Mouse (Mus musculus) heart, embryonic 15.5 days (tissue): Measurements from ENCODE around the gene Fbxl14. TPM values are rescaled to one million over a fixed set of nuclear protein-coding genes. Genes with fewer than 3 reads are reported as not detected.

Experiments used
- ATAC-seq: fragments of 200-750 bp; cut with Nextera tagmentation; replicated peaks from 2 replicates; pipeline ENCODE4 v1.8.0; 2017; ENCODE audit warnings: low read depth, moderate TSS enrichment; ENCODE audit not compliant: insufficient number of reproducible peaks, insufficient read depth, low FRiP score
- H3K27ac ChIP-seq: fragments of 300-500 bp; sonication (generic); 2 replicates; pipeline ENCODE4 v1.5.1; 2015; ENCODE audit warnings: mild to moderate bottlenecking, inconsistent platforms
- H3K27me3 ChIP-seq: fragments of 300-500 bp; sonication (generic); 2 replicates; pipeline ENCODE4 v1.6.1; 2015; ENCODE audit warnings: inconsistent platforms
- H3K36me3 ChIP-seq: fragments of 300-500 bp; sonication (generic); 2 replicates; pipeline ENCODE4 v1.6.1; 2015; ENCODE audit warnings: mild to moderate bottlenecking, inconsistent platforms
- H3K4me1 ChIP-seq: fragments of 300-500 bp; sonication (generic); replicated peaks from 2 replicates; pipeline ENCODE4 v1.6.1; 2015; ENCODE audit warnings: inconsistent platforms
- H3K4me2 ChIP-seq: fragments of 300-500 bp; sonication (generic); 2 replicates; pipeline ENCODE4 v1.6.1; 2015; ENCODE audit warnings: inconsistent platforms, mild to moderate bottlenecking, moderate library complexity
- H3K4me3 ChIP-seq: fragments of 300-500 bp; sonication (generic); 2 replicates; pipeline ENCODE4 v1.5.1; 2015; ENCODE audit warnings: mild to moderate bottlenecking, inconsistent platforms
- H3K9ac ChIP-seq: fragments of 300-500 bp; sonication (generic); 2 replicates; pipeline ENCODE4 v1.6.1; 2015; ENCODE audit warnings: mild to moderate bottlenecking, inconsistent platforms
- H3K9me3 ChIP-seq: fragments of 300-500 bp; sonication (generic); replicated peaks from 2 replicates; pipeline ENCODE4 v1.6.1; 2016; ENCODE audit warnings: inconsistent platforms
- WGBS: fragments of 180-500 bp; shearing (Covaris S2); methylation state at CpG from one replicate; pipeline ENCODE4 v1.1.7; 2015; ENCODE audit warnings: mixed read lengths; 5-methylcytosine and 5-hydroxymethylcytosine counted together
- polyA plus RNA-seq: library from polyadenylated mRNA; unstranded; fragments of >200 nt; fragmentation: Nextera tagmentation; extraction: Ambion mirVana; gene quantifications from 2 replicates; pipeline ENCODE4 v1.2.1, GENCODE M21; 2015

Gene Fbxl14
- polyA plus RNA-seq, 1 experiment from 2014 or later: 2.7 TPM

GRCm38 (mm10) chr6:119504756-119505155 lies 25.3 kb downstream of the Fbxl14 start:
- no peaks in the 10 kb centered on the region for H3K36me3 ChIP-seq
- H3K4me1 ChIP-seq: peaks cover 25% of the 10 kb centered on the region
- no peak overlapping the region for H3K4me2 ChIP-seq
- no peak overlapping the region for H3K4me3 ChIP-seq
- H3K27ac ChIP-seq: no peak overlapping the region
- H3K27me3 ChIP-seq: no peaks in the 10 kb centered on the region
- no peak; the same call in 1 of the 2 replicates for ATAC-seq
- no peaks in the 10 kb centered on the region for H3K9me3 ChIP-seq
- H3K9ac ChIP-seq: no peak overlapping the region
- WGBS: 62% methylated on average over 8 of the region's 8 CpGs

- no peaks in the 10 kb centered on the region for H3K9me3 ChIP-seq
- H3K36me3 ChIP-seq: no peaks in the 10 kb centered on the region
- no peaks in the 10 kb centered on the region for H3K27me3 ChIP-seq
- H3K4me2 ChIP-seq: no peak overlapping the region
- 65% methylated on average over 9 of the region's 9 CpGs for WGBS
- peaks cover 25% of the 10 kb centered on the region for H3K4me1 ChIP-seq
- no peak overlapping the region for H3K4me3 ChIP-seq
- no peak for ATAC-seq
- H3K9ac ChIP-seq: no peak overlapping the region
- no peak overlapping the region for H3K27ac ChIP-seq
Observed at GRCm38 (mm10) chr6:119505525-119506225, 26.2 kb downstream of the Fbxl14 start.

DNA sequence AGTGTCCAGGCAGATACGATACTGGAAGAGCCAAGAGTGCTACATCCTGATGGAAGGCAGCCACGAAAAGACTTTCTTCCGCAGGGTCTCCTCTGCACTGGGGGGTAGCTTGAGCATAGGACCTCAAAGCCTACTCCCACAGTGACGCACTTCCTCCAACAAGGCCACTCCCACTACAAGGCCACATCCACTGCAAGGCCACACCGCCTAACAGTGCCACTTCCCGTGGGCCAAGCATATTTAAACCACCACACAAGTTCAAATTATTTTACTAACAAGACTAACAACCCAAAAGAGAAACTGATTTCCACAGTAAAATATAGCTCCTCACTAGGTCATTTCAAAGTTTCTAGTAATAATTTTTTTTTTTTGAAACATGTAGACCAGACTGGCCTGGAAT lies 28.8 kb downstream of the Fbxl14 start:
- Histone ChIP-seq H3K4me2 (no peak overlapping the region), H3K9me3 (no peaks in the 10 kb centered on the region), H3K4me1 (peaks cover 20% of the 10 kb centered on the region), H3K27ac (peak overlapping the region; percentile 75), H3K27me3 (no peaks in the 10 kb centered on the region), H3K36me3 (no peaks in the 10 kb centered on the region), H3K4me3 (no peak overlapping the region), H3K9ac (no peak overlapping the region)
- WGBS: 93% methylated on average over 6 of the region's 6 CpGs
- no peak for ATAC-seq

DNA sequence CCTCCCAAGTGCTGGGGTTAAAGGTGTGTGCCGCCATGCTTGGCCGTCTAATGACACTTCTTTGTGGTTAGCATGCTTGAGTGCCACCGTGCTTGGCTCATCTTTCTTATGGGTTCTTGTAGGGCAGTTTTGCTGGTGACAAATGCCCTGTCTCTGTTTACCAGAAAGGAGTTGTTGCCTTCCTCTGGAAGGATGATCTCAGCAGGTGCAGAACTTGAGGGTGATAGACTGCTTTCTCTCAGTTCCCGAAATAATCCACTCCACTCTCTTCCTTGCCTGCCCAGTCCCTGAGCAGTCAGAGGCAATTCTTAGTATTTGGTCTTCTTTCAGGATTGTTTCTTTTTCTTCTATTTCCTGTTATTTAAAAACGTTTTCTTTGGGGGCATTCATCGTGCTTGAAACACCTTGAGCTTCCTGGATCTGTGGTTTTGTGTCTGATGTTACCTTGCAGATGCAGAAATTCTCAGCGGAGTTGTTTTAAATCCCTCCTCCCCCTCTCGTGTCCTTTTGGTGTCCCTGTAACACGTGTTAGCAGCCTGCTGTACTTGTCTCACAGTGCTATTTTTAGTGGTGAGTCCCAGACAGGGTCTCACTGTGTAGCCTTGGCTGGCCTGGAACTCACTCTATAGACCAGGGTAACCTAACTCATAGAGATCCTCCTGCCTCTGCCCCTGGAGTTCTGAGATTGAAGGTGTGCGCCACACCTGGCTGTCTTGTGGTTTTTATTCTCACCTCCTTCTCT lies 29.3 kb downstream of the Fbxl14 start:
- H3K4me3 ChIP-seq: no peak overlapping the region
- peak; percentile 85 for ATAC-seq
- WGBS: 51% methylated on average over 10 of the region's 10 CpGs
- H3K27me3 ChIP-seq: no peaks in the 10 kb centered on the region
- no peaks in the 10 kb centered on the region for H3K9me3 ChIP-seq
- no peaks in the 10 kb centered on the region for H3K36me3 ChIP-seq
- peak overlapping the region; percentile 75 for H3K27ac ChIP-seq
- no peak overlapping the region; the same call in 1 of the 2 replicates for H3K4me2 ChIP-seq
- H3K4me1 ChIP-seq: peaks cover 25% of the 10 kb centered on the region
- no peak overlapping the region for H3K9ac ChIP-seq

GRCm38 (mm10) chr6:119509437-119510037 lies 30.1 kb downstream of the Fbxl14 start:
- 81% methylated on average over 13 of the region's 13 CpGs for WGBS
- H3K4me1 ChIP-seq: peaks cover 33% of the 10 kb centered on the region
- peak overlapping the region; percentile 75 for H3K27ac ChIP-seq
- H3K27me3 ChIP-seq: no peaks in the 10 kb centered on the region
- ATAC-seq: no peak
- no peak overlapping the region for H3K4me2 ChIP-seq
- H3K9ac ChIP-seq: no peak overlapping the region
- H3K36me3 ChIP-seq: no peaks in the 10 kb centered on the region
- no peak overlapping the region for H3K4me3 ChIP-seq
- no peaks in the 10 kb centered on the region for H3K9me3 ChIP-seq

DNA sequence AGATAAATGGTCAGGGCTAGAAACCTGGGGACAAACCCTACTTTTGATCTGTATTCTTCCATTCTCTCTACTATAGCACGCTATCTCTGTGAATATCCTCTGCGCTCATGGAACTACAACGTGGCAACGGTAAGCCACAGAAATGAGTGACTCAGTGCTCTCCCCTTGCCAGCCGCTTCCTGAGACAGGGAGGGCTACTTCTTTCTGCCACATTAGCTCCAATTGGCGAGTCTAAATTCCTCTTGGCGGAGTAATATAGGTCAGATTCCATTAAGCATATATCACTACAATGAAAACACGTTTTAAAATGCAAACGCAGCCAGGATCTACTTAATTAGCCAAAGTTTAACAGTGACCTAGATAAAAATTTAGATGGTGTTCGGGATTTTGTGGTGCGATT lies 33.2 kb downstream of the Fbxl14 start:
- no peak overlapping the region for H3K4me2 ChIP-seq

GRCm38 (mm10) chr6:119513452-119513851 lies 34.0 kb downstream of the Fbxl14 start:
- H3K4me3 ChIP-seq: no peak overlapping the region
- no peak overlapping the region for H3K27ac ChIP-seq
- H3K27me3 ChIP-seq: no peaks in the 10 kb centered on the region
- ATAC-seq: no peak
- H3K4me1 ChIP-seq: peaks cover 30% of the 10 kb centered on the region
- no peak overlapping the region for H3K9ac ChIP-seq
- H3K4me2 ChIP-seq: no peak overlapping the region
- no peaks in the 10 kb centered on the region for H3K9me3 ChIP-seq
- WGBS: 79% methylated on average over 5 of the region's 5 CpGs
- H3K36me3 ChIP-seq: no peaks in the 10 kb centered on the region

More for the DNA sequence above, 33.2 kb downstream of the Fbxl14 start:
- Histone ChIP-seq H3K9me3 (no peaks in the 10 kb centered on the region), H3K27me3 (no peaks in the 10 kb centered on the region), H3K27ac (no peak overlapping the region), H3K4me3 (no peak overlapping the region), H3K36me3 (no peaks in the 10 kb centered on the region), H3K9ac (no peak overlapping the region), H3K4me1 (peaks cover 35% of the 10 kb centered on the region)
- 84% methylated on average over 11 of the region's 11 CpGs for WGBS
- ATAC-seq: no peak

DNA sequence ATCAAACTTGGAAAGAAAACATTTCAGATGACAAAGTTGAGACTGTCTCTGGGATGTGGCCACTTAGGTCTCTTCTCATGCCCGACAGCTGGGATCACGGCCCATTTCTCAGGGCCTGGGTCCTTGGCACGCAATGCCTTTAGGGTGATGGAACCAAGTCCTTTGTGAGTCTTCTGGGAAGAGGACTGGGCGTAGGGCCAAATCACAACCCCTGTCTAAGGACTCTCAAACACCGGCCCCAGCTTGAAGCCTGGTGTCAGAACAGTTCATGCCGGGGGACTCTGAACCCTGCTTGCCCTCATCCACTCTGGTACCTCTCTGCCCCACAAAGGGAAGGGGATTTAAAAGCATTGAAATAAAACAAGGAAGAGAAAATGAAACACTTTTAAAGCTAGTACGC lies 34.6 kb downstream of the Fbxl14 start:
- peaks cover 25% of the 10 kb centered on the region for H3K4me1 ChIP-seq
- no peaks in the 10 kb centered on the region for H3K9me3 ChIP-seq
- H3K4me2 ChIP-seq: no peak overlapping the region
- ATAC-seq: peak; percentile 69
- no peak overlapping the region for H3K4me3 ChIP-seq
- H3K9ac ChIP-seq: no peak overlapping the region; the same call in 1 of the 2 replicates
- no peaks in the 10 kb centered on the region for H3K36me3 ChIP-seq
- no peaks in the 10 kb centered on the region for H3K27me3 ChIP-seq
- H3K27ac ChIP-seq: no peak overlapping the region; the same call in 1 of the 2 replicates
- 49% methylated on average over 7 of the region's 7 CpGs for WGBS

GRCm38 (mm10) chr6:119520731-119521130 lies 41.3 kb downstream of the Fbxl14 start:
- H3K36me3 ChIP-seq: no peaks in the 10 kb centered on the region
- 32% methylated on average over 9 of the region's 9 CpGs for WGBS
- H3K9ac ChIP-seq: no peak overlapping the region
- no peaks in the 10 kb centered on the region for H3K27me3 ChIP-seq
- ATAC-seq: no peak
- H3K27ac ChIP-seq: peak overlapping the region; percentile 54
- H3K4me3 ChIP-seq: no peak overlapping the region
- H3K9me3 ChIP-seq: no peaks in the 10 kb centered on the region
- peak overlapping the region; percentile 4; the same call in 1 of the 2 replicates for H3K4me2 ChIP-seq
- peaks cover 26% of the 10 kb centered on the region for H3K4me1 ChIP-seq

DNA sequence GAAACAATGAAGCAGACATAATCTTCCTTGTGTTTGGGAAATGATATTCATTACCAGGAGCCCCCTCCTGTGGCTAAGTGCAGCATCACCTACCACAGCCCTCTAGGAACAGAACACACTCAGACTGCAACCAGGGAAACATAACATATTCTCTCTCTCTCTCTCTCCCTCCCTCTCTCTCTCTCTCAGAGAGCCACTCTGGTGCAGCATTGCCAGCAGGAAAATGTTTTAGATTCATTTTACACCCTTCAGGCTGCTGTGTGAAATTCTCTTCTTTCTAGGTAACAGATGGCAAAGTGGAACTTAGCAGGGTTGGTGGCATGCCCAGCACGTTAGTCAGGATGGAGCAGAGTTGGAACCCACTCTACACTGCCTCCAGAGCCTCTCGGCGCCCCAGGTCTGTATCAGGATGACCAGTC lies 42.0 kb downstream of the Fbxl14 start:
- H3K27ac ChIP-seq: no peak overlapping the region
- H3K9ac ChIP-seq: no peak overlapping the region
- H3K4me2 ChIP-seq: no peak overlapping the region
- ATAC-seq: no peak
- no peak overlapping the region for H3K4me3 ChIP-seq
- no peaks in the 10 kb centered on the region for H3K36me3 ChIP-seq
- no peaks in the 10 kb centered on the region for H3K9me3 ChIP-seq
- no peaks in the 10 kb centered on the region for H3K27me3 ChIP-seq
- WGBS: 64% methylated on average over 3 of the region's 3 CpGs
- peaks cover 32% of the 10 kb centered on the region for H3K4me1 ChIP-seq

- Histone ChIP-seq H3K4me1 (peaks cover 35% of the 10 kb centered on the region), H3K27ac (no peak overlapping the region), H3K4me2 (no peak overlapping the region), H3K9ac (no peak overlapping the region), H3K4me3 (no peak overlapping the region), H3K36me3 (no peaks in the 10 kb centered on the region), H3K9me3 (no peaks in the 10 kb centered on the region), H3K27me3 (no peaks in the 10 kb centered on the region)
- ATAC-seq: no peak
- 39% methylated on average over 3 of the region's 3 CpGs for WGBS
Observed at GRCm38 (mm10) chr6:119521931-119522391, 42.5 kb downstream of the Fbxl14 start.
